Mouse (Mus musculus): Measurements from ENCODE around the gene Lamb2. TPM values are rescaled to one million over a fixed set of nuclear protein-coding genes. Genes with fewer than 3 reads are reported as not detected.

Gene Lamb2
- total RNA-seq, 2 experiments from 2014 or later: 0.05 TPM; not detected in 1

DNA sequence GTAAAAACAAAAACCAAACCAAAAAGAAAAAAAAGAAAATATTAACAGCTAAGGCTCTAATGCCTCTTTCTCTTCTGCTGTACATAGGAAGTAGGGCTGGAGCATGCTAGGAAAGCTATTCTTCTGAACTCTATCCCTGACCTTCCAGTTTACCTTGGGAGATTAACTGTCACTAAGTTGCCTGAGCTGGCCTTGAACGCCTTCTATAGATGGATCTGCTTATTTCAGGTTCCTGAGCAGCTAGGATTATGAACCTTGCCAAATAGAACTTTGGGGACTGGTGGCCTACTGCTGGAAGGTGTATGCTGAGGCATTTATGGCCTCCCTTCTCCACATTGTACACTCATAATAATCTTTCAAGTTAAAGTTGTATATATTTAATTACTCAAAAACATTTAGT lies 51.4 kb downstream of the Lamb2 start:
- ATAC-seq (replicated peaks; ENCODE audit: poor library complexity, severe bottlenecking): no peak

GRCm38 (mm10) chr9:108531496-108531895 lies 52.0 kb downstream of the Lamb2 start:
- ATAC-seq (replicated peaks; ENCODE audit: poor library complexity, severe bottlenecking): no peak

Other genes starting within 250 kb of the Lamb2 start
- 12.5 and 20.8 TPM in 2 replicates for gene Dag1, start 215.8 kb upstream of the Lamb2 start, total RNA-seq (2014; fragmentation: Nextera tagmentation)
- gene Dag1, start 215.8 kb upstream of the Lamb2 start, total RNA-seq (2017): 3.3 and 4.6 TPM in 2 replicates
- gene Nicn1, start 189.3 kb upstream of the Lamb2 start, total RNA-seq (2014; fragmentation: Nextera tagmentation): 8.7 and 9.8 TPM in 2 replicates
- 5.2 and 10.7 TPM in 2 replicates for gene Nicn1, start 189.3 kb upstream of the Lamb2 start, total RNA-seq (2017)
- 0.19 and 0.70 TPM in 2 replicates for gene Amt, start 182.9 kb upstream of the Lamb2 start, total RNA-seq (2014; fragmentation: Nextera tagmentation)
- gene Amt, start 182.9 kb upstream of the Lamb2 start, total RNA-seq (2017): 1.8 TPM in 1 of 2 replicates, not detected in the other
- 256 and 296 TPM in 2 replicates for gene Rhoa, start 173.6 kb upstream of the Lamb2 start, total RNA-seq (2014; fragmentation: Nextera tagmentation)
- 242 and 247 TPM in 2 replicates for gene Rhoa, start 173.6 kb upstream of the Lamb2 start, total RNA-seq (2017)
- gene Tcta, start 173.6 kb upstream of the Lamb2 start, total RNA-seq (2014; fragmentation: Nextera tagmentation): 13.7 and 16.6 TPM in 2 replicates
- gene Tcta, start 173.6 kb upstream of the Lamb2 start, total RNA-seq (2017): 4.1 and 6.7 TPM in 2 replicates
- gene Gpx1, start 140.8 kb upstream of the Lamb2 start, total RNA-seq (2014; fragmentation: Nextera tagmentation): 2,602 and 2,684 TPM in 2 replicates
- gene Gpx1, start 140.8 kb upstream of the Lamb2 start, total RNA-seq (2017): 1,938 and 2,180 TPM in 2 replicates
- 78.5 and 89.4 TPM in 2 replicates for gene Usp4, start 131.9 kb upstream of the Lamb2 start, total RNA-seq (2014; fragmentation: Nextera tagmentation)
- gene Usp4, start 131.9 kb upstream of the Lamb2 start, total RNA-seq (2017): 62.7 and 75.5 TPM in 2 replicates
- gene 1700102P08Rik, start 86.9 kb upstream of the Lamb2 start, total RNA-seq (2014; fragmentation: Nextera tagmentation): 1.6 TPM in 1 of 2 replicates, not detected in the other
- gene 1700102P08Rik, start 86.9 kb upstream of the Lamb2 start, total RNA-seq (2017): 0.43 TPM in 1 of 2 replicates, not detected in the other
- gene Ccdc36, start 51.3 kb upstream of the Lamb2 start, total RNA-seq (2014; fragmentation: Nextera tagmentation): not detected in 2 replicates
- gene Ccdc36, start 51.3 kb upstream of the Lamb2 start, total RNA-seq (2017): 0.72 and 0.90 TPM in 2 replicates
- gene BC048562, start 43.3 kb upstream of the Lamb2 start, total RNA-seq (2014; fragmentation: Nextera tagmentation): not detected in 2 replicates
- not detected in 2 replicates for gene BC048562, start 43.3 kb upstream of the Lamb2 start, total RNA-seq (2017)
- 22.2 and 23.5 TPM in 2 replicates for gene Ccdc71, start 19.2 kb upstream of the Lamb2 start, total RNA-seq (2014; fragmentation: Nextera tagmentation)
- gene Ccdc71, start 19.2 kb upstream of the Lamb2 start, total RNA-seq (2017): 13.2 and 17.9 TPM in 2 replicates
- 0.56 TPM in 1 of 2 replicates, not detected in the other for gene Klhdc8b, start 18.2 kb upstream of the Lamb2 start, total RNA-seq (2014; fragmentation: Nextera tagmentation)
- gene Klhdc8b, start 18.2 kb upstream of the Lamb2 start, total RNA-seq (2017): 1.2 and 5.5 TPM in 2 replicates
- 80.9 and 90.2 TPM in 2 replicates for gene Usp19, start 10.9 kb downstream of the Lamb2 start, total RNA-seq (2014; fragmentation: Nextera tagmentation)
- gene Usp19, start 10.9 kb downstream of the Lamb2 start, total RNA-seq (2017): 32.3 and 34.9 TPM in 2 replicates
- gene Qars, start 28.0 kb downstream of the Lamb2 start, total RNA-seq (2014; fragmentation: Nextera tagmentation): 252 and 261 TPM in 2 replicates
- gene Qars, start 28.0 kb downstream of the Lamb2 start, total RNA-seq (2017): 144 and 181 TPM in 2 replicates
- 131 and 140 TPM in 2 replicates for gene Qrich1, start 37.1 kb downstream of the Lamb2 start, total RNA-seq (2014; fragmentation: Nextera tagmentation)
- 119 and 145 TPM in 2 replicates for gene Qrich1, start 37.1 kb downstream of the Lamb2 start, total RNA-seq (2017)
- gene Impdh2, start 80.5 kb downstream of the Lamb2 start, total RNA-seq (2014; fragmentation: Nextera tagmentation): 294 and 388 TPM in 2 replicates
- 284 and 334 TPM in 2 replicates for gene Impdh2, start 80.5 kb downstream of the Lamb2 start, total RNA-seq (2017)
- 39.4 and 44.0 TPM in 2 replicates for gene Ndufaf3, start 87.7 kb downstream of the Lamb2 start, total RNA-seq (2014; fragmentation: Nextera tagmentation)
- gene Ndufaf3, start 87.7 kb downstream of the Lamb2 start, total RNA-seq (2017): 17.3 and 17.8 TPM in 2 replicates
- 91.3 and 111 TPM in 2 replicates for gene Dalrd3, start 90.2 kb downstream of the Lamb2 start, total RNA-seq (2014; fragmentation: Nextera tagmentation)
- 38.1 and 45.2 TPM in 2 replicates for gene Dalrd3, start 90.2 kb downstream of the Lamb2 start, total RNA-seq (2017)
- 18.1 and 19.3 TPM in 2 replicates for gene Wdr6, start 99.0 kb downstream of the Lamb2 start, total RNA-seq (2014; fragmentation: Nextera tagmentation)
- gene Wdr6, start 99.0 kb downstream of the Lamb2 start, total RNA-seq (2017): 14.7 and 18.0 TPM in 2 replicates
- 2.0 and 2.3 TPM in 2 replicates for gene P4htm, start 117.9 kb downstream of the Lamb2 start, total RNA-seq (2014; fragmentation: Nextera tagmentation)
- gene P4htm, start 117.9 kb downstream of the Lamb2 start, total RNA-seq (2017): 0.43 TPM in 1 of 2 replicates, not detected in the other
- 32.9 and 36.9 TPM in 2 replicates for gene Arih2, start 169.7 kb downstream of the Lamb2 start, total RNA-seq (2014; fragmentation: Nextera tagmentation)
- 32.2 and 33.4 TPM in 2 replicates for gene Arih2, start 169.7 kb downstream of the Lamb2 start, total RNA-seq (2017)
- 20.2 and 28.6 TPM in 2 replicates for gene Slc25a20, start 182.4 kb downstream of the Lamb2 start, total RNA-seq (2014; fragmentation: Nextera tagmentation)
- 28.7 and 30.3 TPM in 2 replicates for gene Slc25a20, start 182.4 kb downstream of the Lamb2 start, total RNA-seq (2017)
- 22.8 and 22.9 TPM in 2 replicates for gene Prkar2a, start 209.6 kb downstream of the Lamb2 start, total RNA-seq (2014; fragmentation: Nextera tagmentation)
- 28.6 and 37.8 TPM in 2 replicates for gene Prkar2a, start 209.6 kb downstream of the Lamb2 start, total RNA-seq (2017)

Data from granulocyte monocyte progenitor cell, adult 5-6 weeks (primary cell).